Mouse (Mus musculus) ES-Bruce4 (cell line): ENCODE data around the gene Nek9. TPM values are rescaled to one million over a fixed set of nuclear protein-coding genes. Genes with fewer than 3 reads are reported as not detected.
A peak's percentile ranks its signal among the peaks of the same experiment; 100 is the strongest.

Experiments used
- H3K27ac ChIP-seq: 2 replicates; pipeline ENCODE4 v1.5.1; 2012; ENCODE audit warnings: low read length, inconsistent platforms; ENCODE audit not compliant: insufficient read depth
- H3K27me3 ChIP-seq: 2 replicates; pipeline ENCODE4 v1.6.1; 2012; ENCODE audit warnings: mild to moderate bottlenecking, low read length, inconsistent platforms; ENCODE audit not compliant: control insufficient read depth, poor library complexity, insufficient read depth, severe bottlenecking
- H3K36me3 ChIP-seq: 2 replicates; pipeline ENCODE4 v1.6.1; 2012; ENCODE audit warnings: inconsistent platforms, mild to moderate bottlenecking, low read length, moderate library complexity; ENCODE audit not compliant: control insufficient read depth, poor library complexity, insufficient read depth, severe bottlenecking
- H3K4me1 ChIP-seq: one replicate; pipeline ENCODE4 v1.8.1; 2011; ENCODE audit warnings: low read length; ENCODE audit not compliant: control insufficient read depth, insufficient read depth
- H3K4me3 ChIP-seq: 2 replicates; pipeline ENCODE4 v1.5.1; 2011; ENCODE audit warnings: low read depth, mild to moderate bottlenecking, low read length
- H3K9ac ChIP-seq: 2 replicates; pipeline ENCODE4 v1.6.1; 2012; ENCODE audit warnings: low read depth, mild to moderate bottlenecking, inconsistent platforms; ENCODE audit not compliant: poor library complexity, severe bottlenecking
- H3K9me3 ChIP-seq: replicated peaks from 2 replicates; pipeline ENCODE4 v1.6.1; 2012; ENCODE audit warnings: mild to moderate bottlenecking, low read length, inconsistent platforms; ENCODE audit not compliant: control insufficient read depth, poor library complexity, insufficient read depth, severe bottlenecking
- CTCF ChIP-seq: IDR thresholded peaks from one replicate; pipeline ENCODE4 v1.8.1; 2011; ENCODE audit warnings: low read depth, low read length
- EP300 ChIP-seq: IDR thresholded peaks from 2 replicates; pipeline ENCODE4 v1.6.1; 2011; ENCODE audit warnings: low read depth, low read length; ENCODE audit not compliant: insufficient read depth
- POLR2A ChIP-seq: IDR thresholded peaks from one replicate; pipeline ENCODE4 v1.8.1; 2011; ENCODE audit warnings: low read length; ENCODE audit not compliant: insufficient read depth
- polyA plus RNA-seq: library from polyadenylated mRNA; stranded (reverse); fragments of >200 nt; gene quantifications from 2 replicates; pipeline ENCODE4 v1.2.4, GENCODE M21; 2011; ENCODE audit warnings: low read depth; ENCODE audit not compliant: missing spikeins, insufficient read depth, insufficient read length

The Nek9 gene
- polyA plus RNA-seq, 1 experiment, result 43.2 TPM

DNA sequence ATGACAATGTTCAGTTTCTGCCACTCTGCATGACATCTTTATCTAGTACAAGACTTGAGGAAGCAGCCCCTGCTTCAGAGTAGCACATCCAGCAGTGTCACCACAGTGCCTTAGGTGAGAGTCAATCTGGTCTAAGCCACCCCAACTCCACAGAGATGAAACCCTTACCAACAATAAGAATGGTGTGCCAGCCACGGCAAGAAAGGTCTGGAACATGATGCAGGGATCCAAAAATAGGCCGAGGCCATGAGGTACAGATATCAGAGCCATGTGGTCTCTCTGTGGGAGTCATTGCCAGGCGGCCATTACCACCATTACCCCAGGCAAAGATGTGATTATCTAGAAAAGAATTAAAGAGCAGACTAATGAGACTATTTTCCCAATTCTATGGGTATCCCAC, 30.5 kb downstream of the Nek9 start:
- Histone ChIP-seq H3K36me3 (peaks cover 10% of the 10 kb centered on the region), H3K9ac (no peak overlapping the region), H3K4me3 (no peak overlapping the region), H3K9me3 (no peaks in the 10 kb centered on the region), H3K27me3 (no peaks in the 10 kb centered on the region), H3K27ac (no peak overlapping the region), H3K4me1 (no peaks in the 10 kb centered on the region)
- no peak for TF ChIP-seq CTCF
- no peak for TF ChIP-seq POLR2A
- no peak for TF ChIP-seq EP300

DNA sequence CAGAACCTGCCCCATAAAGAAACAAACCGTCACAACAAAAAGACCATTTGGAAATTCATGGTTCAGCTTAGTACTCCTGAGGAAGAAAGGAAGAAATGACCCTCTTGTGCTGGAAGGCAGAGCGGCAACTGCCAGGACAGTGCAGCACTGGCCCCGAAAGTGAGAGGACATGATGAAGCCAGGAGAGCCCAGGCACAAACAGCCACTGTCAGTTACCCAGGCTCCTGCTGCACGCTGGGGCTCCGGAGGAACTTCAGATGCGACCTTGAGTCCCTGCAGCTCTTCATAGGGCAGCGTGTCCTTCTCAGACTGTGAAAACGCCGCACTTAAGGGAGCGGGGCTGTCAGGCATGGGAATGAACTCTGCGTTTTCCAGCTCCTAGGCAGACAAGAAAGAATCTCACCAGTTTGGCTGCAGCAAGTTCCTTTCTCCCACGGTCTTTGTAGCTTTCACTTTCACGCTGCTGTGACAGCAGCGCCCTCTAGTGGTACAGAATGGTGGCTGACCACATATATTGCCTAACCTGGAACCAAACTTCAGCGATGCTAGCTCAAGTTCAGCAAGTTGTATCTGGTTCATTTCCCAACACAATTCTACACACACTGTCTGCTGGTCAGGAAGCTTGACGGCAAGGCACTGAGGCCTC, 33.8 kb downstream of the Nek9 start:
- H3K36me3 ChIP-seq, result peaks cover 7% of the 10 kb centered on the region
- TF ChIP-seq CTCF, result peak; percentile 96
- TF ChIP-seq EP300, result no peak
- no peaks in the 10 kb centered on the region for H3K27me3 ChIP-seq
- no peaks in the 10 kb centered on the region for H3K4me1 ChIP-seq
- no peaks in the 10 kb centered on the region for H3K9me3 ChIP-seq
- H3K9ac ChIP-seq, result no peak overlapping the region
- H3K27ac ChIP-seq, result no peak overlapping the region
- H3K4me3 ChIP-seq, result no peak overlapping the region

DNA sequence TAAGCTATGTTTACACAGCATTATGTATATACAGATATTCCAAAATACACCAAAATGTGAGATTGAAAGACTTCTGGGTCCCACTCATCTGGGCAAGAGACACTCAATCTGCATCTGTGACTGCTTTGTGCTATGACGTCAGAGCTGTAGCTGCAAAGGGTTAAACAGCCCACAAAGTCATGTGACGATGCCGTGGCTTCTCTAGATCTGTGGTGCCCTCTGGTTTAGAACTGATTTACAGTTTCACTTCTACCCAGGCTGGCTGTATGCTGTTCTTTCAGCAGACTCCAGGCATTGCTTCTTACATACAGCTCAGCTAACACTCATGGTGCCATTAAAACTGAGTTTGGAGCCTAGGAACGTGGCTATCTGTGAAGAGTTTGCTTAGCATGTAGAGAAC, 34.4 kb downstream of the Nek9 start:
- TF ChIP-seq POLR2A (no peak), CTCF (no peak), EP300 (no peak)
- Histone ChIP-seq H3K4me3 (no peak overlapping the region), H3K4me1 (no peaks in the 10 kb centered on the region), H3K9me3 (no peaks in the 10 kb centered on the region), H3K9ac (no peak overlapping the region), H3K27ac (no peak overlapping the region), H3K36me3 (peaks cover 6% of the 10 kb centered on the region), H3K27me3 (no peaks in the 10 kb centered on the region)

DNA sequence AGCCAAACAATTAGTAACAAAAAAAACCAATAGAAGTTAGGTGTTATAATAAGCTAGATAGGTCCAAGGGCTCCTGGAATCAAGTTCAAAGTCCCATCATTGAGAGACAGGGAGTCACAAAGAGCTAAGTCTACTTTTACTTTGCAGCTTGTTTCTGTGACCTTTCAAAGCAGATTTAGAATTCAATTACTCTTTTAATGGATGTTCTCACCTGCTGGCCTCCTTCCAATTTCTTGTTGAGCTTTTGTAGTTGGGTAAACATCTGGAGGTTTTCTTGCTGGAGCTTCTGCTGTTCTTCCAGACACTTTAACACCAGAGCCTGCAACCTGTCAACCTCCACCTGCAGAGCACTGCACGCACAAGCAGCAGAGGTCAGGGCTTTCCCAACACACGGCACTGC, 35.9 kb downstream of the Nek9 start:
- no peak overlapping the region for H3K27ac ChIP-seq
- no peaks in the 10 kb centered on the region for H3K9me3 ChIP-seq
- peaks cover 6% of the 10 kb centered on the region for H3K36me3 ChIP-seq
- H3K4me1 ChIP-seq, result no peaks in the 10 kb centered on the region
- TF ChIP-seq CTCF, result no peak
- no peak overlapping the region for H3K9ac ChIP-seq
- H3K27me3 ChIP-seq, result no peaks in the 10 kb centered on the region
- H3K4me3 ChIP-seq, result no peak overlapping the region

DNA sequence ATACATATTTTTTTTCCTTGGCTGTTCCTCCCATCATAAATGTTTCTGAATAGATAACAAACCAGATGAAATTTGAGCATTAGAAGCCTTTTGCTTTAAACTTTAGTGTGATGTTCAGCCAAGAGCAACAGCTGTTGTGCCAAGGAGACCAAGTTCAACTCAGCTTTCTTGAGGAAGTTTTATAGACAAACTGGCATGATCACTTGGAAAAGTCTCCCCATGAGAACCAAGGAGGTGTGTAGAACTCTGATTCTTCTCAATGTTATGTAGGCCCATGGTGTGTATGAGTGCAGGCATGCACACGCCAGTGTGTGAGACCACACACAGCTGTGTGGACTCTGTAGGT, 40.4 kb downstream of the Nek9 start:
- no peaks in the 10 kb centered on the region for H3K4me1 ChIP-seq
- H3K9me3 ChIP-seq, result peaks cover 4% of the 10 kb centered on the region; the same call in 1 of the 2 replicates
- TF ChIP-seq POLR2A (no peak), EP300 (no peak), CTCF (no peak)
- H3K27ac ChIP-seq, result no peak overlapping the region
- H3K4me3 ChIP-seq, result no peak overlapping the region
- no peak overlapping the region for H3K9ac ChIP-seq
- peaks cover 3% of the 10 kb centered on the region; the same call in 1 of the 2 replicates for H3K36me3 ChIP-seq
- no peaks in the 10 kb centered on the region for H3K27me3 ChIP-seq

DNA sequence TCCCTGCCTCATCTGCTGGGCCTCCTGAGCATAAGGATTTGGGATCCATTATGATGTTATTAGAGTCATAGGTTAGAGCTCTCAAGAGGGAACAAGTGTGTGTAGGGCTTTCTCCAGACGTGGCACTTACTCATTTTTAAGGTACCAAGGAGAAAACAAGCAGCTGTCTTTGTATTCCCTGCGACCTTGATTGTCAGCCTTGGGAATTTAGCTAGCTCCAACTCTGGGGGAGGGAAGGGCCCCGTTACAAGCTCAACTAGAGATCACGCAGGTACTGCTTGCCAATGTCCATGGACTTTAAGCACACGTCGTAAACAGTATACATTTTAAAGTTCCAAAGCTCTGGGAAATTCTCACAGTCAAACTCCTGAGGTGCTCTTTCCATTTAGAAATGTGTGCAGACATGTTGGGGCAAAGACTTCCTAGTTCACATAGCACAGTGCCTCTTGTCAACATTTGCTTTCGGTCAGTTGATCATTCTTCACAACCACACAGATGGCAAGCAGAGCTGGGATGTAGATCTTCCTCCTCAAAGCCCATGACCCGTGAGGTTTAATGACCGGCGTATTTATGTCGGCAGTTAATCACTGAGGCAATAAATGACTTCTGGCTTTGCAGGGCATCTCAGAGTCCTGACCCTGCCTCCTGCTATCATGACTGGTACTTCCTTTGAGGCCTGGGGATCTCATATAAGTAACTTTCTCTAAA, 40.9 kb downstream of the Nek9 start:
- peaks cover 3% of the 10 kb centered on the region; the same call in 1 of the 2 replicates for H3K36me3 ChIP-seq
- H3K4me3 ChIP-seq, result no peak overlapping the region
- H3K27me3 ChIP-seq, result no peaks in the 10 kb centered on the region
- H3K4me1 ChIP-seq, result no peaks in the 10 kb centered on the region
- no peak overlapping the region for H3K27ac ChIP-seq
- no peak overlapping the region for H3K9ac ChIP-seq
- TF ChIP-seq CTCF (no peak), EP300 (no peak), POLR2A (no peak)
- peaks cover 4% of the 10 kb centered on the region; the same call in 1 of the 2 replicates for H3K9me3 ChIP-seq
